Mouse (Mus musculus) embryonic facial prominence, embryonic 11.5 days (tissue): ENCODE data around the gene Nup214. TPM values are rescaled to one million over a fixed set of nuclear protein-coding genes. Genes with fewer than 3 reads are reported as not detected.
"Not testable (repeated sequence)": the region's sequence is repeated elsewhere in the genome, so short reads cannot be mapped to it uniquely, and the experiment has no call there.

Source experiments
- ATAC-seq: fragments of 200-750 bp; cut with Nextera tagmentation; replicated peaks from 2 replicates; pipeline ENCODE4 v1.8.0; 2017; ENCODE audit warnings: low read depth; ENCODE audit not compliant: insufficient number of reproducible peaks, low FRiP score, low TSS enrichment
- DNase-seq: peaks from one replicate; pipeline ENCODE4 v3.0.0-alpha.2; 2015; ENCODE audit warnings: low spot score
- H3K27ac ChIP-seq: fragments of 300-500 bp; sonication (generic); replicated peaks from 2 replicates; pipeline ENCODE4 v1.5.1; 2014; ENCODE audit warnings: mild to moderate bottlenecking, low read depth, low read length, control low read depth
- H3K27me3 ChIP-seq: fragments of 300-500 bp; sonication (generic); 2 replicates; pipeline ENCODE4 v1.6.1; 2014; ENCODE audit warnings: mild to moderate bottlenecking, low read length, moderate library complexity, mixed read lengths; ENCODE audit not compliant: control insufficient read depth, insufficient read depth
- H3K36me3 ChIP-seq: fragments of 300-500 bp; sonication (generic); replicated peaks from 2 replicates; pipeline ENCODE4 v1.6.1; 2014; ENCODE audit warnings: low read depth, mild to moderate bottlenecking, low read length, moderate library complexity, mixed read lengths; ENCODE audit not compliant: control insufficient read depth, insufficient read depth
- H3K4me1 ChIP-seq: fragments of 300-500 bp; sonication (generic); 2 replicates; pipeline ENCODE4 v1.6.1; 2014; ENCODE audit warnings: low read length, mixed read lengths; ENCODE audit not compliant: control insufficient read depth, insufficient read depth
- H3K4me2 ChIP-seq: fragments of 300-500 bp; sonication (generic); 2 replicates; pipeline ENCODE4 v1.6.1; 2014; ENCODE audit warnings: low read depth, mild to moderate bottlenecking, control low read depth, low read length, moderate library complexity
- H3K4me3 ChIP-seq: fragments of 300-500 bp; sonication (generic); 2 replicates; pipeline ENCODE4 v1.5.1; 2014; ENCODE audit warnings: low read depth, low read length, control low read depth
- H3K9ac ChIP-seq: fragments of 300-500 bp; sonication (generic); replicated peaks from 2 replicates; pipeline ENCODE4 v1.6.1; 2014; ENCODE audit warnings: mild to moderate bottlenecking, control low read depth, low read length
- H3K9me3 ChIP-seq: fragments of 300-500 bp; sonication (generic); replicated peaks from 2 replicates; pipeline ENCODE4 v1.6.1; 2016; ENCODE audit warnings: mild to moderate bottlenecking, low read length, inconsistent platforms, mixed read lengths; ENCODE audit not compliant: control insufficient read depth
- WGBS: fragments of 180-500 bp; shearing (Covaris S2); extraction: QIAGEN DNeasy Blood & Tissue Kit; methylation state at CpG from one replicate; pipeline ENCODE4 v1.1.7; 2014; 5-methylcytosine and 5-hydroxymethylcytosine counted together
- polyA plus RNA-seq: library from polyadenylated mRNA; unstranded; fragments of >200 nt; fragmentation: Nextera tagmentation; extraction: Ambion mirVana; gene quantifications from 2 replicates; pipeline ENCODE4 v1.2.1, GENCODE M21; 2014

Nup214 gene
- polyA plus RNA-seq, 1 experiment from 2014 or later = 78.2 TPM

DNA sequence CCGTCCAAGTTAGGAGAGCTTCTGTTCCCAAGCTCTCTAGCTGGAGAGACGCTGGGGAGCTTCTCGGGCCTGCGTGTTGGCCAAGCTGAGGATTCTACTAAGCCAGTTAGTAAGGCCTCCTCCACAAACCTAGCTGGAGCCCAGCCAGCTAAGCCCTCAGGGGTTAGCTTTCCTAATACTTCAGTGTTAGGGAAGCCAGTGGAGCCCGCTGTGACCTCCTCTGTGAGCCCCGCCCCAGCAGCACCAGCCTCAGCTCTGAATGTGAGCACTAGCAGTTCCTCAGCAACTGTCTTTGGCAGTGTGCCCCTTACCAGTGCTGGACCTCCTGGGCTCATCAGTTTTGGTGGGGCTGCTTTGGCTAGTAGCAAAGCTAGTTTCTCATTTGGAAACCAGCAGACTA lies 59.2 kb downstream of the Nup214 start:
- peaks cover 14% of the 10 kb centered on the region for H3K36me3 ChIP-seq
- no peak overlapping the region for H3K27ac ChIP-seq
- H3K27me3 ChIP-seq = no peaks in the 10 kb centered on the region
- no peaks in the 10 kb centered on the region for H3K4me1 ChIP-seq
- no peak for ATAC-seq
- DNase-seq = no peak
- H3K4me3 ChIP-seq = no peak overlapping the region
- WGBS = 89% methylated on average over 6 of the region's 6 CpGs
- no peak overlapping the region for H3K9ac ChIP-seq
- H3K4me2 ChIP-seq = no peak overlapping the region
- no peaks in the 10 kb centered on the region for H3K9me3 ChIP-seq

DNA sequence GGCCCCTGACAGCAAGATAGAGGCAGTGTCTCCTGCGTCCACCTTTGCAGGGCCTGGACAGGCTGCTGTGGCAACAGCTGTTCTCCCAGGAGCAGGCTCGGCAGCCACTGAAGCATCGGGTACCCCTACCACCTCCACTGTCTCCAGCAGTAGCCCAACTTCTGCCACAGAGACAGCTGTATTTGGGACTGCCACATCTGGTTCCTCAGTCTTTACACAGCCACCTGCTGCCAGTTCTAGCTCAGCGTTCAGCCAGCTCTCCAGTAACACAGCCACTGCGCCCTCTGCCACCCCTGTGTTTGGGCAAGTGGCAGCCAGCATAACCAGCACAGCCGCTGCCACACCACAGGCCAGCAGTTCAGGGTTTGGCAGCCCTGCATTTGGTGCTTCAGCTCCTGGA lies 60.0 kb downstream of the Nup214 start:
- Histone ChIP-seq H3K4me1 (no peaks in the 10 kb centered on the region), H3K4me3 (no peak overlapping the region), H3K9ac (no peak overlapping the region), H3K36me3 (peaks cover 14% of the 10 kb centered on the region), H3K9me3 (no peaks in the 10 kb centered on the region), H3K27me3 (no peaks in the 10 kb centered on the region), H3K4me2 (no peak overlapping the region), H3K27ac (no peak overlapping the region)
- DNase-seq = no peak
- WGBS = 91% methylated on average over 6 of the region's 6 CpGs
- ATAC-seq = no peak

DNA sequence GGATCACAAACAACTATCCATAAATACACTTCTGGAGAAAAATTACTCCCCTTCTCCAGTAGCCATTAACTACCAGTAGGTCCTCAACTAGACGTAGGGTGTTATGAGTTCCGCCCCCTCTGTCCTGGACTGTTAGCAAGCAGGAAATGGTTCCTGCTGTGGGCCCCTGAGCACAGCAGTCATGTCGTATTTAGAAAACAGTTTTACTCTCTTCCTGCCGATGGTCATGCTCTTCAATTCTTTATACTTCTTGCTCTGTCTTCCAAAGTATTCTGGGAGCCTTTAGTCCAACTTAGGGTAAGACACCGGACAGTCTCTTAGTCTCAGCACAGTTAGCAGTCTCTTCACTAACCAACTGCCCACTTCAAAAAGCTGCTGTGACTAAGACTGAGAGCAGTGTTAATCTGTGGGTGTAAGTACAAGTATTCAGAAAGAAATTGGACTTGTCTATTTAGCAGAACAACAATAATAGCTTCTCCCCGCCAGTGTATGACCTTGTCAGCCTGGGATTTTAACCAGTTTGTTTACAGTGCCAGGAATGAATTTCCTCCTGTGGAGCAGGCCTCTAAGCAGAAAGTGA lies 63.1 kb downstream of the Nup214 start:
- Histone ChIP-seq H3K36me3 (peaks cover 17% of the 10 kb centered on the region), H3K4me2 (no peak overlapping the region), H3K9me3 (no peaks in the 10 kb centered on the region), H3K4me3 (no peak overlapping the region), H3K27me3 (no peaks in the 10 kb centered on the region), H3K4me1 (no peaks in the 10 kb centered on the region), H3K27ac (no peak overlapping the region), H3K9ac (no peak overlapping the region)
- no peak for DNase-seq
- ATAC-seq = no peak
- 75% methylated on average over 6 of the region's 6 CpGs for WGBS

DNA sequence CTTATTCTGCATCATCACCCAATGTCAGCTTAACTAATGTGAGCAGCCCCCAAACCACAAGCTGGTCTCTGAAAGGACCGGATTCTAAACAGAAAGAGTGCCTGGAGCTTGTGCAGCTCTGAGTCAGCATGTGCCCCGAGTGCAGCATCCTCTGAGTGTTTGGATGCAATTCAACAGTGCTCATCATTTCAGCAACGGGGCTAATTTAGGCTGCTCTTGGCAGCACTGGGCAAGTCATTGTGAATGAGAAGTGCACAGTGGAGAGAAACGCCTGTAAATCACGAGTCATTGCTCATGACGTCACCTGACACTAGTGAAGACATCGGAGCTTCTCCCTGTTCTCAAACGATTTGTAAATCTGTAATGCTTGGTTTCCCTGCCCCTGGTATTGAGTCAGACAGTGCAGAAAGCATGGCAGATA lies 64.4 kb downstream of the Nup214 start:
- WGBS = 87% methylated on average over 8 of the region's 8 CpGs
- H3K36me3 ChIP-seq = peaks cover 17% of the 10 kb centered on the region
- no peak for DNase-seq

DNA sequence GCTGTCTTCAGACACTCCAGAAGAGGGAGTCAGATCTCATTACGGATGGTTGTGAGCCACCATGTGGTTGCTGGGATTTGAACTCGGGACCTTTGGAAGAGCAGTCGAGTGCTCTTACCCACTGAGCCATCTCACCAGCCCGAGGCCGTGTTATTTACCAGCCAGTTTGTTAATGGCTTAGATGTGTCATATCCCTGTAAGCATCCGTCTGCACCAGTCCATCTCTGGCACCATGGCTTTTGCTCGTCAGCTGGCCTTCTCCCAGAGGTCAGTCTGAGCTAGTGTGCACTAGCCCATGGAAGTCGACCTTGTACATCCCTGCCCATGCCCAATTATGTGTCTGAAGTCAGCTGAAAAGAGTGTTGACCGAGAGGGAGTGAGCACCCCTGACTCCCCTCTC lies 66.4 kb downstream of the Nup214 start:
- H3K4me2 ChIP-seq, DNase-seq, H3K9me3 ChIP-seq, H3K4me1 ChIP-seq, H3K9ac ChIP-seq, H3K4me3 ChIP-seq, H3K27ac ChIP-seq, ATAC-seq, H3K27me3 ChIP-seq: not testable (repeated sequence)
- peaks cover 11% of the 10 kb centered on the region for H3K36me3 ChIP-seq
- WGBS = 87% methylated on average over 9 of the region's 9 CpGs

More for the DNA sequence above, 64.4 kb downstream of the Nup214 start:
- Histone ChIP-seq H3K9me3 (no peaks in the 10 kb centered on the region), H3K27me3 (no peaks in the 10 kb centered on the region), H3K4me1 (no peaks in the 10 kb centered on the region), H3K4me2 (no peak overlapping the region), H3K9ac (no peak overlapping the region), H3K27ac (no peak overlapping the region), H3K4me3 (no peak overlapping the region)
- no peak for ATAC-seq

DNA sequence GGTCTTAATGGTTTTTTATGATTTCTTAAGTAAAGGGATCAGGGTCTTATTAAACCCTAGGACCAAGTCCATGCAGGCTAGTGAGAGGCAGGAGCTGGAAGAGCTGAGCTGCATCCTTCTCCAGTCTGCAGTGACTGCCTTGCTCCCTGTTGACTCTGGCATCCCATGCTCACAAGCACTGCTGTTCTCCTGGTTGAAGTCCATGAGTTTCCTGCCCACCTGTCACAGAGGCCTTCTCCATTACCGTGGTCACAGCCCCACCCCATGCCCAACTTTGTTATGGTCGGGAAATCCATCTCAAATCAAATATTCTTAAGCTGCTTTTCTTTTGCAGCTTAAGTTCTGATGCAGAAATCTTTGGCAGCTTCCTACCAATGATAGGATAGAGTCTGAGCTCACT lies 66.9 kb downstream of the Nup214 start:
- H3K27me3 ChIP-seq = no peaks in the 10 kb centered on the region
- no peak overlapping the region for H3K4me2 ChIP-seq
- H3K4me3 ChIP-seq = no peak overlapping the region
- 90% methylated on average over 2 of the region's 2 CpGs for WGBS
- H3K9me3 ChIP-seq = no peaks in the 10 kb centered on the region
- ATAC-seq (no peak), DNase-seq (no peak)
- no peaks in the 10 kb centered on the region for H3K4me1 ChIP-seq
- H3K9ac ChIP-seq = no peak overlapping the region
- peaks cover 11% of the 10 kb centered on the region for H3K36me3 ChIP-seq
- no peak overlapping the region for H3K27ac ChIP-seq

DNA sequence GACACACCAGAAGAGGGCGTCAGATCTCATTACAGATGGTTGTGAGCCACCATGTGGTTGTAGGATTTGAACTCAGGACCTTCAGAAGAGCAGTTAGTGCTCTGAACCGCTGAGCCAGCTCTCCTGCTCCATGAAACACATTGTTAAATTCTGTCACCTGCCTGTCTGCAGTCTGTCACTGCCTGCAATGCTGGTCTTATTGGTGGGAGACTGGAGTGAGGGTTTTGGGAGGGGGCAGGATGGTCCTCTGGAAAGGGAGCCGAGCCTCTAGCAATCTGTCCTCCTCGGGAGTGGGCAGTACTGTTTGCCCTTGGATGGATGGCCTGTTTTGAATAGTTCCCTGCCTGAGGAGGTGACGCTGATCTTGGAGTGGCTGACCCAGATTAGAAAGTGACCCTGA lies 69.6 kb downstream of the Nup214 start:
- Histone ChIP-seq H3K27me3 (no peaks in the 10 kb centered on the region), H3K36me3 (peaks cover 9% of the 10 kb centered on the region), H3K4me2 (no peak overlapping the region), H3K9ac (no peak overlapping the region), H3K4me1 (no peaks in the 10 kb centered on the region), H3K27ac (no peak overlapping the region), H3K9me3 (no peaks in the 10 kb centered on the region), H3K4me3 (no peak overlapping the region)
- ATAC-seq (no peak), DNase-seq (no peak)
- 82% methylated on average over 5 of the region's 5 CpGs for WGBS

DNA sequence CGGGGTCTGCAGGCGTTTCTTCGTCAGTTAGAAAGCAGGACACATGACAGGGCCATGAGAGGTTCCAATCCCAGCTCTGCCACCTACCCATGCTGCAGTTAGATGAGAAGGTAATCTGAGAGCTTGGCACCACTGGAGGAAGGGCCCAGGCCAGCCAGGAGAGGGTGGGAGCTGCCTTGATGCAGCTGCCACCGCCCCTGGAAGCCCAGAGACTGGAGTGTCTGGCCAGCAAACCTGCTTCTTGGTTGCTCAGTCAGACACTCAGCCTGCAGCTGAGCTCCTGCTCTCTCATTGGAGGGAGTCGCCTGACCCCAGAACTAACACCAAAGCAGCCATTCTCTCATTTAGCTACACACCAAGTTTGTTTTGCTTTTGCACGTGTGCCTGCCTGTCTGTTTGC lies 71.1 kb downstream of the Nup214 start:
- ATAC-seq (no peak), DNase-seq (no peak)
- Histone ChIP-seq H3K9ac (no peak overlapping the region), H3K27me3 (no peaks in the 10 kb centered on the region), H3K36me3 (peaks cover 5% of the 10 kb centered on the region), H3K4me2 (no peak overlapping the region), H3K9me3 (no peaks in the 10 kb centered on the region), H3K4me1 (no peaks in the 10 kb centered on the region), H3K4me3 (no peak overlapping the region), H3K27ac (no peak overlapping the region)
- WGBS = 79% methylated on average over 6 of the region's 6 CpGs
